Mouse (Mus musculus) heart, embryonic 13.5 days (tissue): ENCODE data around the gene Jag1. TPM values are rescaled to one million over a fixed set of nuclear protein-coding genes. Genes with fewer than 3 reads are reported as not detected.

Source experiments
- ATAC-seq: fragments of 200-750 bp; cut with Nextera tagmentation; 2 replicates; pipeline ENCODE4 v1.8.0; 2017; ENCODE audit warnings: moderate TSS enrichment; ENCODE audit not compliant: insufficient number of reproducible peaks, low FRiP score, low TSS enrichment; ENCODE audit errors: extremely low read depth
- H3K27ac ChIP-seq: fragments of 300-500 bp; sonication (generic); replicated peaks from 2 replicates; pipeline ENCODE4 v1.5.1; 2015; ENCODE audit warnings: moderate library complexity, mild to moderate bottlenecking, inconsistent platforms
- H3K27me3 ChIP-seq: fragments of 300-500 bp; sonication (generic); replicated peaks from 2 replicates; pipeline ENCODE4 v1.6.1; 2015; ENCODE audit warnings: mild to moderate bottlenecking, inconsistent platforms
- H3K36me3 ChIP-seq: fragments of 300-500 bp; sonication (generic); 2 replicates; pipeline ENCODE4 v1.6.1; 2015; ENCODE audit warnings: mild to moderate bottlenecking, inconsistent platforms
- H3K4me1 ChIP-seq: fragments of 300-500 bp; sonication (generic); 2 replicates; pipeline ENCODE4 v1.6.1; 2015; ENCODE audit warnings: inconsistent platforms
- H3K4me2 ChIP-seq: fragments of 300-500 bp; sonication (generic); 2 replicates; pipeline ENCODE4 v1.6.1; 2015; ENCODE audit warnings: inconsistent platforms, mild to moderate bottlenecking, moderate library complexity
- H3K4me3 ChIP-seq: fragments of 300-500 bp; sonication (generic); 2 replicates; pipeline ENCODE4 v1.5.1; 2015; ENCODE audit warnings: moderate library complexity, mild to moderate bottlenecking, inconsistent platforms
- H3K9ac ChIP-seq: fragments of 300-500 bp; sonication (generic); 2 replicates; pipeline ENCODE4 v1.6.1; 2015; ENCODE audit warnings: inconsistent platforms, mild to moderate bottlenecking, moderate library complexity
- H3K9me3 ChIP-seq: fragments of 300-500 bp; sonication (generic); 2 replicates; pipeline ENCODE4 v1.6.1; 2016; ENCODE audit warnings: inconsistent platforms
- WGBS: fragments of 180-500 bp; shearing (Covaris S2); methylation state at CpG from one replicate; pipeline ENCODE4 v1.1.7; 2015; ENCODE audit warnings: mixed read lengths; 5-methylcytosine and 5-hydroxymethylcytosine counted together
- polyA plus RNA-seq: library from polyadenylated mRNA; unstranded; fragments of >200 nt; fragmentation: Nextera tagmentation; extraction: Ambion mirVana; gene quantifications from 2 replicates; pipeline ENCODE4 v1.2.1, GENCODE M21; 2015

Jag1 gene
- polyA plus RNA-seq, 1 experiment from 2014 or later: 12.0 TPM

DNA sequence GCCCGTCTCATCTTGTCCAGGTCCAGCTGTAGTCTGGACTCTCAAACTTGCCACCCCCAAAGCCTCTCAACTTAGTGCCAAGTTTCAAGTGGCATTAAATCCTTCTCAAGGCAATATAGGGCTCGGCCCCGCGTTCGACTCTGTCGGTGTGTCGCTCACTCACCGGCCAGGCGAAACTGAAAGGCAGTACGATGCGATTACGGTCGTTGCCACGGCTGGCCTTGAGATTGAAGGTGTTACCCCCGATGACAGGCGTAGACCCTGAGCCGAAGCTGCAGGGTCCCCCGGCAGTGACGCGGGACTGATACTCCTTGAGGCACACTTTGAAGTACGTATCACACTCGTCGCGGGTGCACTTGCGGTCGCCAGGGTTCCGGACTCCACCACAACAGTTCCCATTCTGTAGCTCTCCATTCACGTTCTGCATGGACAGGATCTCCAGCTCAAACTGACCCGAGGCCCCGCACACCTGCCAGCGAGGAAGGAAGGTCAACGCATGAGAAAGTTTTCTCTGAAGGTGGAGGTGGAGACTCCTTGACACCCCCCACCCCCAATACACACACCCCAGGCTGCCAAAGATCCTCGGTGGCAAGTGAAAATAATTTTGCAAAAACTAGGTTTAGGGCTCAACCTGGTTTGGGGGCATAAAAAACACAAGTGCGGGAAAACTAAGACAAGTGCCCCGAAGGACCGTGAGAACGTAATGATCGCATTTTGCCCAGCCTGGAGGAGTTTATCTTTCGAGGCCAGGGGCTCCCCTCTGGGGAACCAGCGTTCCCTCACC, 1.0 kb downstream of the Jag1 start:
- no peaks in the 10 kb centered on the region for H3K36me3 ChIP-seq
- H3K9me3 ChIP-seq: no peaks in the 10 kb centered on the region
- peak overlapping the region; percentile 98 for H3K27ac ChIP-seq
- under 1% methylated on average over 40 of the region's 40 CpGs for WGBS
- H3K27me3 ChIP-seq: no peaks in the 10 kb centered on the region
- peak overlapping the region; percentile 94 for H3K4me2 ChIP-seq
- ATAC-seq: no peak
- H3K4me3 ChIP-seq: peak overlapping the region; percentile 79
- H3K9ac ChIP-seq: peak overlapping the region; percentile 92
- peaks cover 41% of the 10 kb centered on the region for H3K4me1 ChIP-seq

DNA sequence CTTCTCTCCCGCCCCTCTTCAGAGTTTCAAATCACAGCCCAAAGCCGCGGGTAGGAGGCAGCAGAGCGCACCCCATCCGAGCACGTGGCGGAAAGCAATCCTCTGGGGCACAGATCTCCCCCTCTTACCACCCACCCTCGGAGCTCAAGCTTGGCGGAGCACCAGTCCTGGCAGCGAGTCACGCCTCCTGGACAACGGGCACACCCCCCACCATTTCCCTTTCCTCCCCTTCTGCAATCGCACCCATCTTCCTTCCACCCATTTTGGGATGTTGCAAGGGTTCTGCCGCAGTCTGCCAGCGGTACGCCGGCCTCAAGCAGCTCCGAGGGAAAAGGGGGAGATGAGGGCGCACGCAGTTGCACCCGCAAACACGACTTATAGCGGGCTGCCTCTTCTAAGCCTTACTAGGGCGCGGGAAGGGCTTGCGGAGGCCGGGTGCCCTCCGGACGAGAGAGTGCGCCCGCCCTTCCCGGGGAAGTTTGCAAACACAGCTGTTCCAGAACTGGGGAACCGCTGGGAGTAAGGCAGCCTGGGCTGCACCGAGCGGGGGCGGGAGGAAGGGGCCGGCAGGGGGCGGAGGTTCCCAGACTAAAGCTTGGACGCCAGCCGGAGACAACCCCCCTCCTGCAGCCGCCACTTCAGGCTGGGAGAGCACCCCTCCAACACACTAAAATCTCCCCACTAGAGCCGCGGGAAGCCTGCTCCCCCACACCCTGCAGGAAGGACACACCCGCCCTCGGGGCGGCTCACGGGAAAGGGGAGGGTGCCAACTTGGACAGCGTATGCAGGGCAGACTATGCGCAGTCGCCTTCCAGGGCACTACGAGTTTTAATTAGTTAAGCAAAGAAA, 2.0 kb downstream of the Jag1 start:
- Histone ChIP-seq H3K9me3 (no peaks in the 10 kb centered on the region), H3K27ac (peak overlapping the region; percentile 98), H3K4me2 (peak overlapping the region; percentile 94), H3K9ac (peak overlapping the region; percentile 92), H3K36me3 (no peaks in the 10 kb centered on the region), H3K4me1 (peaks cover 50% of the 10 kb centered on the region), H3K27me3 (no peaks in the 10 kb centered on the region), H3K4me3 (peak overlapping the region; percentile 79)
- peak; percentile 42; the same call in 1 of the 2 replicates for ATAC-seq
- WGBS: 1% methylated on average over 51 of the region's 51 CpGs

DNA sequence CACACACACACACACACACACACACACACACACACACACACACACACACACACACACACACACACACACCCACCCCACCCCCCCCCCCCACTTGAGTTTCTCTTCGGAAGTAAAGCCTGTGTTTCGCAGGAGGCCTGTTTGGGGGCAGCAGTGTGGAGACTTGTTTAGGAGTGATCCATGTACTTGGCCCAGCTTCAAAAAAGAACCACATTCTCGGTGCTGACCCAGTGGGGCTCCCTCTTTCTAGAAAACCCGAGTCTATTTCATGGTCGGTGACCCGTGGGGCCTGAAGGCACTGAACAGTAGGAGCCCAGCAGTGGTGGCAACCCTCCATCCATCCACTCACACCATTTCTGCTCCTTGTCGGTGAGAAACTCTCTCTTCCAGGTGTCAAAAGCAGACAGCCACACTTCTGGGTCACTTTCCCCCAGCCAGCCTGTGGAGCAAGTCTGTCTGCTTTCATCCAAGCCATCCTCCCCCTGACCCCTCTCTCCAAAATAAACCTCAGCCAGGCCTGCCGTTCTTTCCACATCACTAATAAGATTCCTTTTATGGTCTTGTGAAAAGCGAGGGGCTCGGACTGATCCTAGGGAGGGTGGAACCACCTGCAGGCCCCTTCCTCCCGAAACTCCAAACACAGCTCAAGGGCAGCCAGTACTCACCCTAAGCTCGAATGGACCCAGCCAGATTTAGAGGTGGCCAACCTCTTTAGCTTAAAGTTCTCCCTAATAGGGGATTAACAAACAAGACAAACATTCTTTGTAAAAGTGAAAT, 3.0 kb downstream of the Jag1 start:
- Histone ChIP-seq H3K4me3 (peak overlapping the region; percentile 79), H3K9ac (peak overlapping the region; percentile 92), H3K27ac (peak overlapping the region; percentile 98), H3K9me3 (no peaks in the 10 kb centered on the region), H3K4me1 (peaks cover 60% of the 10 kb centered on the region), H3K36me3 (no peaks in the 10 kb centered on the region), H3K4me2 (peak overlapping the region; percentile 94), H3K27me3 (no peaks in the 10 kb centered on the region)
- 9% methylated on average over 12 of the region's 12 CpGs for WGBS
- no peak for ATAC-seq

DNA sequence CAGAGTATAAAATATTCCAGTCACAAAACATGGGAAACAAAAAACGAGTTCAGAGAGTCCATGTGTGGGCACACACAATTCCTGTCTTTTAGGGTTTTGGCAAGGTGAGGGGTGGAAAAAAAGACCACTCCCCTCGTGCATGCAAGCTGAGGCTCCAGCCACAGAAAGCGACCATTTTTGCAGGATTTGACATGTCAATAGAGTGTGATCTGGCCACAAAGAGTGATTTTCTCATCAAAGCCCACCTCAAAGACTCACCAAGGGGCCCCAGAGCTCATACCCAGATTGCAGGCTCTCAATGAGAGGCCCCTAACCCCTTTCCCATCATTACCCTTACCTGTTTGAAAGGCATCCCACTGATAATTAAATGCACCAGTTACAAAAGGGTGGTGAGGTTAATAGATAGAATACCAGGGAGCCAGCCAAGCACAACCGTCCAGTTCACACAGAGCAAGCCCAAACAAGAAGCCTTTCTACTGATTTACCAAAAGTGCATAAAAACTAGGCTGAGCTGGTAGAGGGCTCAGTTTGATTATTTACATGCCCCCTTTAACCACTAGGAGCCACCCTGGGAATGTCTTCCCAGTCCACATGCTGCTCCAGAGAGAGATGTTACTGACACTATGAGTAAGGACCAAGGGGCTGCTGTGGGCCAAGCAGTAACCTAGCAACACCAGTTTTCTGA, 6.1 kb downstream of the Jag1 start:
- H3K27ac ChIP-seq: peak overlapping the region; percentile 54
- H3K27me3 ChIP-seq: no peaks in the 10 kb centered on the region
- H3K4me3 ChIP-seq: no peak overlapping the region; the same call in 1 of the 2 replicates
- peak overlapping the region; percentile 61; the same call in 1 of the 2 replicates for H3K9ac ChIP-seq
- peaks cover 77% of the 10 kb centered on the region for H3K4me1 ChIP-seq
- WGBS: 50% methylated on average over 4 of the region's 4 CpGs
- H3K9me3 ChIP-seq: no peaks in the 10 kb centered on the region
- H3K4me2 ChIP-seq: peak overlapping the region; percentile 94
- H3K36me3 ChIP-seq: peaks cover 10% of the 10 kb centered on the region
- ATAC-seq: no peak

DNA sequence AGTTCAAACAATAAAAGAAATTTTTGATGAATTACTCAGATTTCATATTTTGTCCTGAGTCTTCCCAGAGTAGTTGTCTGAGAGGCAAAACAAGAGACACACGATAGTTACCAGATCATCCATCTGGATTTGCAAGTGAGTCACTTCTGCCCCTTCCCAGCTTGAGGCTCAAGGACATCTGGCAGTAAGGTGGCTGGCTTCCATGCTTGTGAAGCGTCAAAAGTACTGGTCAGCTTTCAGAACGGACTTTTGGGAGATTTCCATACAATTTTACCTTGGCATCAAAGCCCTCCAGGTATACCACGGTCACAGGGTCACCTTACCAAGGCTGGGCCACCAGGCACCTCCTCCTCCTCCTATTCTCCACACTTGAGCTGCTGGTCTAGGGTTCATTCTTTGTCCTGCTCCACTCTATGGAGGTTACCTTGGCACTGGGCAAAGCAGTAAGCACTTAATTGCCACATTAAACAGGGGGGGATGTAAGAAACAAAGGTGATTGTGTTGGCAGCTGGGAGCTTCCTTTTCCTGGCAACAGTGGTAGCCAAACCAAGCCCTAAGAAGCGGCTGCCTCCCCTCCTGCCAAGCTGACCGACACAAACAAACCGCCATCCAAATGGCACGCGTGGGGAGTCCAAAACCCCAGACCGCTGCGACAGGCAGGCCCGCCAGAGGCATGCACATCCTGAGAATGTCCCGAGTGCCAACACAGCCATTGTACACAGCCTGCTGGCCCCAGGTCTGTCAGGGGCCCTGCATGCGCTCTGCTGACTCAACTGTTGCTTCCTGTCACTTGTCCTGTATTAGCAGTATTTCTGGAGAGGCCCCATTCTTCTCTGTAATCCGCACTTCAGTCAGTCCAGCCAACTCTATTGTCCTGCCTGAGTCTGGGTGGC, 6.9 kb downstream of the Jag1 start:
- H3K27me3 ChIP-seq: no peaks in the 10 kb centered on the region
- 50% methylated on average over 15 of the region's 15 CpGs for WGBS
- 0 out of 2 replicates have a peak overlapping the region, but pooled peaks have one; percentile 2 for H3K4me3 ChIP-seq
- H3K27ac ChIP-seq: peak overlapping the region; percentile 54
- peaks cover 18% of the 10 kb centered on the region for H3K36me3 ChIP-seq
- no peaks in the 10 kb centered on the region for H3K9me3 ChIP-seq
- H3K4me1 ChIP-seq: peaks cover 77% of the 10 kb centered on the region
- peak overlapping the region; percentile 94 for H3K4me2 ChIP-seq
- peak overlapping the region; percentile 61; the same call in 1 of the 2 replicates for H3K9ac ChIP-seq
- ATAC-seq: no peak

DNA sequence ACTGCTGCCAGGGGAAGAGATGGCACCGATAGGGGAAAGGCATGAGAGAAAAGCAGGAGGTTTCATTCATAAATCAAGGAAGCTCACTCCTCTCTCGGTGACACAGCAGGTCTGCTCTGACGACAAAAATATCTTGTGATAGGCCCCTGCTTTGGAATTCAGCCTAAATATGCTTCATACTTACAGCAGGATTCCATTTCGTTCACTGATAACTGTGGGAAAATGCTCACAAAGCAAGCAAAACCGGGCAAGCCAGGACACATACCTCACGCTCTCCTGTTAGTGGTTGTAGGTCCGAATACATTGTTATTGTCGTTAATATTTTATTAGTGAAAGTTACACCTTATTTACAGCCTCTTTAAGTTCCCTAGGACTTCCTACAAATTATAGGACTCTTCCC, 8.5 kb downstream of the Jag1 start:
- ATAC-seq: no peak
- Histone ChIP-seq H3K27me3 (no peaks in the 10 kb centered on the region), H3K4me3 (peak overlapping the region; percentile 26; the same call in 1 of the 2 replicates), H3K36me3 (peaks cover 34% of the 10 kb centered on the region), H3K4me1 (peaks cover 71% of the 10 kb centered on the region), H3K9me3 (no peaks in the 10 kb centered on the region), H3K27ac (peak overlapping the region; percentile 76), H3K4me2 (peak overlapping the region; percentile 58), H3K9ac (peak overlapping the region; percentile 65)
- WGBS: 21% methylated on average over 8 of the region's 8 CpGs

DNA sequence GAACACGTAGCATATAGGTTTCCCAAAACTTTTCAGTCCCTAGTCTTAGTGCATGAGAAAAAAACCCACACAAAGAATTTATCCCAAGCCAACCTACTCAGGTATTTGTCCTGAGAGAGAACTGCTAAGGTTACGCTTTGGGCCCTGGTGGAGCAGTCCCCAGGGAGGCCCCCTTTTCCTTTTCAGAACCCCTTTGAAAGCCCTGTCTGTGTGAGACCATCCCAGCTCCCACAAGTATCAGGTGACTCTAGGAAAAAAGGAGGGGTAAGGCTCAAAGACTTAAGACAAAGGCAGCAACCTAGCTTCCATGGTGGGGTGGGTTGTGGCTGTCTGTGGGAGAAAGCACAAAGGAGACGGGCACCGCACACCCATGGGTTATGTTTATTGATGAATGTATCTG, 9.2 kb downstream of the Jag1 start:
- H3K36me3 ChIP-seq: peaks cover 41% of the 10 kb centered on the region
- no peak overlapping the region for H3K4me3 ChIP-seq
- peak overlapping the region; percentile 58; the same call in 1 of the 2 replicates for H3K4me2 ChIP-seq
- H3K27me3 ChIP-seq: no peaks in the 10 kb centered on the region
- no peaks in the 10 kb centered on the region for H3K9me3 ChIP-seq
- no peak for ATAC-seq
- no peak overlapping the region for H3K9ac ChIP-seq
- WGBS: 84% methylated on average over 4 of the region's 4 CpGs
- H3K27ac ChIP-seq: peak overlapping the region; percentile 76; the same call in 1 of the 2 replicates
- H3K4me1 ChIP-seq: peaks cover 67% of the 10 kb centered on the region

DNA sequence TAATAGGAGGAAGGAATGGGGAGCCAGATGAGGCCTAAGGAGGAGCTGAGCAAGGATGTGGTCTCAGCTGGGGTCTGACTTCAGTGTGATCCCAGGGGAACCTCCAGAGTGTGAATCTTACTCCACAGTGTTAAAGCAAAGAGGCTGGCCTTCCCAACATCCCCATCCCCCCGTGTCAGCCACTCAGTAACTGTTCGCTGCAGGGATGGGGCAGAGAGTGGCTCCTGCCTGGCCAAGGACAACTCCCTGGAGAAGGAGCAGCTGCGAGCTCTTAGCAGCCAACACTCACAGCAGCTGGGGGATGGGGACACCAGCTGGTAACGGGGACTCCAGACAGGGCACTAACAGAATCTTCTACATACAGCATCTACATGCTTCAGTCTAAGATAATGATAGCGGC, 15.4 kb downstream of the Jag1 start:
- 35% methylated on average over 5 of the region's 5 CpGs for WGBS
- Histone ChIP-seq H3K36me3 (peaks cover 97% of the 10 kb centered on the region), H3K4me2 (no peak overlapping the region), H3K27ac (0 out of 2 replicates have a peak overlapping the region, but pooled peaks have one; percentile 12), H3K4me1 (peaks cover 34% of the 10 kb centered on the region), H3K27me3 (no peaks in the 10 kb centered on the region), H3K4me3 (no peak overlapping the region), H3K9me3 (no peaks in the 10 kb centered on the region), H3K9ac (no peak overlapping the region)
- no peak for ATAC-seq

DNA sequence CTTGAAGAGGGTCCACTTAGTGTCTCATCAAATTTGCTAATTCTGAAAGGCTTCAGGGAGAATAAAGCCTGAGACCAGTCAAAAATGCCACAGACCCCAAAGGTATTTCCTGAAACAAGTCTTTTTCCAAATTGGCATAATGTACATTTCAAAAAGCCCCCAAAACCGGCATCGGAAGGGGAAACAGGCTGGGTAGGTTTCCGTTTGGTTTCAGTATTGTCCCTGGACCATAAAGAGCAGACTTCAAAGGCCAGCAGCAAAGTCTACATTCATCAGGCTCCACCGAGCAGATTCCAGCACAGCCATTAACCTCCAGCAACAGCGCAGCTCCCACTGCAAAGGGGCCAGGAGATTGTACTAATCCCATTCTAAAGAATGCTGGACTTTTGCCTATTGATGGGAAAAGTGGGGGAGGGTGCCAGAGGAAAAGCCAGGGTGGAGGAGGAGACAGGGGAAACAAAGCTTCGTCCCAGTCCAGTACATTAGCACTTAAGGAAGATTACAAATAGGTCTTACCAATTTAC, 17.2 kb downstream of the Jag1 start:
- no peak overlapping the region for H3K9ac ChIP-seq
- no peak overlapping the region for H3K4me2 ChIP-seq
- H3K27ac ChIP-seq: no peak overlapping the region
- ATAC-seq: no peak
- no peaks in the 10 kb centered on the region for H3K27me3 ChIP-seq
- peaks cover 97% of the 10 kb centered on the region for H3K36me3 ChIP-seq
- WGBS: 44% methylated on average over 6 of the region's 6 CpGs
- H3K4me1 ChIP-seq: peaks cover 34% of the 10 kb centered on the region
- no peak overlapping the region for H3K4me3 ChIP-seq
- no peaks in the 10 kb centered on the region for H3K9me3 ChIP-seq
